Mouse (Mus musculus) megakaryocyte progenitor cell, adult 5-6 weeks (primary cell): ENCODE data around the gene Gale. TPM values are rescaled to one million over a fixed set of nuclear protein-coding genes. Genes with fewer than 3 reads are reported as not detected.

ENCODE experiments used
- ATAC-seq: replicated peaks from 2 replicates; pipeline ENCODE4 v1.8.0; 2016; ENCODE audit warnings: mild to moderate bottlenecking, moderate TSS enrichment, inconsistent platforms; ENCODE audit not compliant: poor library complexity
- total RNA-seq, 2 experiments: library from RNA; stranded (forward) in 1 of 2; stranded (reverse) in 1 of 2; fragments of 157-497, 149-512 nt in 1 of 2; fragments of 200-1000 nt in 1 of 2; gene quantifications; 2 replicates each; pipeline versions ENCODE4 v1.2.3 to v1.2.4; 2015 to 2017

The Gale gene
- total RNA-seq, 2 experiments from 2014 or later: 4.7 to 5.2 TPM

GRCm38 (mm10) chr4:136006821-136007220 lies 43.3 kb downstream of the Gale start:
- no peak for ATAC-seq

GRCm38 (mm10) chr4:136008782-136009447 lies 45.4 kb downstream of the Gale start:
- ATAC-seq: no peak

- ATAC-seq: no peak
Measured at GRCm38 (mm10) chr4:136010586-136010985, 47.1 kb downstream of the Gale start.

GRCm38 (mm10) chr4:136016059-136016602 lies 52.6 kb downstream of the Gale start:
- ATAC-seq: no peak

Other genes with a start within 250 kb of the Gale start
- gene Il22ra1, start 235.6 kb upstream of the Gale start, total RNA-seq (2015): not detected in 2 replicates
- gene Il22ra1, start 235.6 kb upstream of the Gale start, total RNA-seq (2017): not detected in 2 replicates
- not detected in 2 replicates for gene Myom3, start 204.0 kb upstream of the Gale start, total RNA-seq (2015)
- gene Myom3, start 204.0 kb upstream of the Gale start, total RNA-seq (2017): not detected in 2 replicates
- gene Srsf10, start 108.0 kb upstream of the Gale start, total RNA-seq (2015): 195 and 208 TPM in 2 replicates
- 200 and 240 TPM in 2 replicates for gene Srsf10, start 108.0 kb upstream of the Gale start, total RNA-seq (2017)
- 151 TPM in 2 replicates for gene Pnrc2, start 89.9 kb upstream of the Gale start, total RNA-seq (2015)
- gene Pnrc2, start 89.9 kb upstream of the Gale start, total RNA-seq (2017): 131 and 154 TPM in 2 replicates
- 6.5 and 7.0 TPM in 2 replicates for gene Cnr2, start 68.3 kb upstream of the Gale start, total RNA-seq (2015)
- gene Cnr2, start 68.3 kb upstream of the Gale start, total RNA-seq (2017): 5.2 and 6.7 TPM in 2 replicates
- 27.9 and 39.3 TPM in 2 replicates for gene Fuca1, start 43.0 kb upstream of the Gale start, total RNA-seq (2015)
- gene Fuca1, start 43.0 kb upstream of the Gale start, total RNA-seq (2017): 122 and 139 TPM in 2 replicates
- 51.4 and 52.1 TPM in 2 replicates for gene Hmgcl, start 17.3 kb upstream of the Gale start, total RNA-seq (2015)
- 39.7 and 48.1 TPM in 2 replicates for gene Hmgcl, start 17.3 kb upstream of the Gale start, total RNA-seq (2017)
- 37.2 and 42.6 TPM in 2 replicates for gene Lypla2, start 8.9 kb downstream of the Gale start, total RNA-seq (2015)
- 15.7 and 21.9 TPM in 2 replicates for gene Lypla2, start 8.9 kb downstream of the Gale start, total RNA-seq (2017)
- 19.8 and 22.7 TPM in 2 replicates for gene Pithd1, start 23.5 kb downstream of the Gale start, total RNA-seq (2015)
- 18.3 and 31.5 TPM in 2 replicates for gene Pithd1, start 23.5 kb downstream of the Gale start, total RNA-seq (2017)
- 55.2 and 58.2 TPM in 2 replicates for gene Eloa, start 58.0 kb downstream of the Gale start, total RNA-seq (2015)
- 50.3 and 56.8 TPM in 2 replicates for gene Eloa, start 58.0 kb downstream of the Gale start, total RNA-seq (2017)
- 1,572 and 1,580 TPM in 2 replicates for gene Rpl11, start 89.7 kb downstream of the Gale start, total RNA-seq (2015)
- gene Rpl11, start 89.7 kb downstream of the Gale start, total RNA-seq (2017): 841 and 996 TPM in 2 replicates
- gene Id3, start 179.8 kb downstream of the Gale start, total RNA-seq (2015): 0.44 and 1.4 TPM in 2 replicates
- 1.0 and 2.4 TPM in 2 replicates for gene Id3, start 179.8 kb downstream of the Gale start, total RNA-seq (2017)
- gene E2f2, start 208.7 kb downstream of the Gale start, total RNA-seq (2015): 5.6 and 7.5 TPM in 2 replicates
- 5.9 and 6.1 TPM in 2 replicates for gene E2f2, start 208.7 kb downstream of the Gale start, total RNA-seq (2017)
- not detected in 2 replicates for gene Asap3, start 242.6 kb downstream of the Gale start, total RNA-seq (2015)
- not detected in 2 replicates for gene Asap3, start 242.6 kb downstream of the Gale start, total RNA-seq (2017)